Mouse (Mus musculus) heart, embryonic 14.5 days (tissue): ENCODE measurements at regions not wholly inside any gene's neighbourhood (a gene's known extent, or its start where the extent isn't known, plus 50 kb on each side); places are given as distances from the start of the nearest gene placed in this dataset.

Experiments
- ATAC-seq: fragments of 200-750 bp; cut with Nextera tagmentation; 2 replicates; pipeline ENCODE4 v1.8.0; 2017; ENCODE audit warnings: low read depth, moderate TSS enrichment; ENCODE audit not compliant: insufficient number of reproducible peaks, insufficient read depth, low FRiP score
- H3K27ac ChIP-seq, 2 experiments: fragments of 200-500 bp in 1 of 2; fragments of 300-500 bp in 1 of 2; sonication (generic) in 1 of 2; replicated peaks in 1 of 2; 2 replicates each; pipeline ENCODE4 v1.5.1; 2012 to 2014; ENCODE audit warnings: low read depth in 2 of 2, low read length in 2 of 2, control low read depth in 1 of 2, mild to moderate bottlenecking in 1 of 2, mixed read lengths in 1 of 2; ENCODE audit not compliant: control insufficient read depth in 1 of 2, insufficient read depth in 1 of 2
- H3K27me3 ChIP-seq: fragments of 300-500 bp; sonication (generic); 2 replicates; pipeline ENCODE4 v1.6.1; 2014; ENCODE audit warnings: mild to moderate bottlenecking, low read length, control low read depth; ENCODE audit not compliant: control insufficient read depth, insufficient read depth
- H3K36me3 ChIP-seq: fragments of 300-500 bp; sonication (generic); 2 replicates; pipeline ENCODE4 v1.6.1; 2014; ENCODE audit warnings: mild to moderate bottlenecking, control low read depth, low read length, mixed read lengths; ENCODE audit not compliant: control insufficient read depth, insufficient read depth
- H3K4me1 ChIP-seq, 2 experiments: fragments of 200-500 bp in 1 of 2; fragments of 300-500 bp in 1 of 2; sonication (generic) in 1 of 2; 2 replicates each; pipeline ENCODE4 v1.6.1; 2012 to 2014; ENCODE audit warnings: low read length in 2 of 2, control low read depth in 1 of 2, mixed read lengths in 1 of 2; ENCODE audit not compliant: control insufficient read depth in 2 of 2, insufficient read depth in 2 of 2
- H3K4me2 ChIP-seq: fragments of 300-500 bp; sonication (generic); 2 replicates; pipeline ENCODE4 v1.6.1; 2014; ENCODE audit warnings: mild to moderate bottlenecking, low read length
- H3K4me3 ChIP-seq, 2 experiments: fragments of 200-500 bp in 1 of 2; fragments of 300-500 bp in 1 of 2; sonication (generic) in 1 of 2; 2 replicates each; pipeline ENCODE4 v1.5.1; 2012 to 2014; ENCODE audit warnings: low read length in 2 of 2, mild to moderate bottlenecking in 2 of 2, control low read depth in 1 of 2, low read depth in 1 of 2, moderate library complexity in 1 of 2; ENCODE audit not compliant: control insufficient read depth in 1 of 2, insufficient read depth in 1 of 2
- H3K9ac ChIP-seq: fragments of 300-500 bp; sonication (generic); 2 replicates; pipeline ENCODE4 v1.6.1; 2014; ENCODE audit warnings: mild to moderate bottlenecking, low read length
- H3K9me3 ChIP-seq: fragments of 300-500 bp; sonication (generic); 2 replicates; pipeline ENCODE4 v1.6.1; 2016; ENCODE audit warnings: low read length, control low read depth; ENCODE audit not compliant: control insufficient read depth
- WGBS: fragments of 180-500 bp; shearing (Covaris S2); extraction: QIAGEN DNeasy Blood & Tissue Kit; methylation state at CpG from one replicate; pipeline ENCODE4 v1.1.7; 2014; 5-methylcytosine and 5-hydroxymethylcytosine counted together

DNA sequence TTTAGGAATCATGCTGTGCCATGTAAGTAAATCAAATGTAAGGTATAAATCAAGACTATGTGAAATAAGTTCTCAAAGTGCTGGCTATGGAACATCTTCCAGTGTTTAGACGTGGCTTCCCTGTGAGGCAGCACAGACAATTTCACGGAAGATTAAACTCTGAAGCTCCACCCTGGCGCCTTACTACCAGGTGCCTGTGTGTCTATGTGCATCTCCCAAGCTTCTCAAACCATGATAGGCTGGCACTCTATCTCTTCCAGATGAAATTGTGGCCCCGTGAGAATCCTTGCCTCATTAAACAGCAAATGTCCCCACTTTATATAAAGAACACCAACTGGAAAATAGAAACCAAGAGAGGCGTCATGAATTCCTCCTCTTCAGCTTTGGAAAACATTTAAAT lies 511.4 kb upstream of the Hsf2 start:
- H3K27me3 ChIP-seq: no peaks in the 10 kb centered on the region
- no peak for ATAC-seq
- H3K4me1 ChIP-seq: peaks cover 0 to 6% of the 10 kb centered on the region in 2 experiments; a peak in 3 of 4 replicates
- H3K4me2 ChIP-seq: no peak overlapping the region
- H3K27ac ChIP-seq: no peak overlapping the region
- H3K36me3 ChIP-seq: no peaks in the 10 kb centered on the region
- H3K9ac ChIP-seq: no peak overlapping the region
- no peak overlapping the region for H3K4me3 ChIP-seq
- WGBS: 84% methylated on average over 5 of the region's 5 CpGs
- no peaks in the 10 kb centered on the region for H3K9me3 ChIP-seq

DNA sequence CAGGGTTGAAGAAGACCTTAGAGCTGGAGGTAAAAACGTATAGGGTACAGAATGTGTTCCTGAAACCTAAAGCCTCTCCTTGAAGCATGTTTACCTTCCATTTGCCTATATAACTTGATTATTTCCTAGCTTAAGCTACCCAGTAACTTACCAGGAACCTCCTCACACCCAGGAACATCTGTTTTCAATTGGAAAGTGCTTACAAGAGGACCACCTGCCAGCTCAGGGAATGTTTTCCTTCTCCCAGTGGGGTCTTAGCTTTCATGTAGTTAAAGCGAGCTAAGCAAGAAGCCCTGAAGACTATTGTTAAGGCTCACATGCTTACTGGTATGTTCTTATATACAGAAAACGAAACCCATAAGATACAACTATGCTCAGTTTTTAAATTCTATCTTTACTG lies 506.6 kb upstream of the Hsf2 start:
- 60% methylated on average over 3 of the region's 3 CpGs for WGBS
- H3K27ac ChIP-seq: peak overlapping the region in 1 of 2 experiments; percentile 44; a peak in 2 of 4 replicates

DNA sequence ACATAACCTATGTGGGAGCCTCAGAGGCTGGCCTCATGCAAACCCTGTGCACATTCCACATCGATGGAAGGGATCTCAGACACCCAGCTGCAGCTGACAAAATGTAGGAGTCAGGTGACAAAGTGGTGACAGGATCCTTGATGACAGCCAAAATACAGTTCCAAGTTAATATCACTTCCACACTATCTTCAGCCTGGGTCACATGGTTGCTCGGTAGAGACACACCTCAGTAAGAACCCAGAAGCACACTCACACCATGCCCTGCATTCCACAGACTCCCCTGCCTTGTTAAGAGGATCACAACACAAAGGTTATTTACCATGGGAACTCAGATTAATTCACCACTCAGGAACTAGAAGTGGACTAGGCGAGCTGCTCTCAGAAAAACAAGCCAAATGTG lies 505.4 kb upstream of the Hsf2 start:
- no peak overlapping the region for H3K4me2 ChIP-seq
- peaks cover 0 to 34% of the 10 kb centered on the region in 2 experiments; a peak in 3 of 4 replicates for H3K4me1 ChIP-seq
- H3K9me3 ChIP-seq: no peaks in the 10 kb centered on the region
- H3K9ac ChIP-seq: no peak overlapping the region
- peak; percentile 99 for ATAC-seq
- no peaks in the 10 kb centered on the region for H3K27me3 ChIP-seq
- H3K4me3 ChIP-seq: no peak overlapping the region
- H3K27ac ChIP-seq: peak overlapping the region; percentile 63 to 80
- no peaks in the 10 kb centered on the region for H3K36me3 ChIP-seq
- WGBS: 17% methylated on average over 3 of the region's 3 CpGs

More for the DNA sequence above, 506.6 kb upstream of the Hsf2 start:
- H3K27me3 ChIP-seq: no peaks in the 10 kb centered on the region
- no peak for ATAC-seq
- no peak overlapping the region for H3K4me3 ChIP-seq
- no peak overlapping the region for H3K9ac ChIP-seq
- no peaks in the 10 kb centered on the region for H3K9me3 ChIP-seq
- H3K36me3 ChIP-seq: no peaks in the 10 kb centered on the region
- H3K4me2 ChIP-seq: no peak overlapping the region
- H3K4me1 ChIP-seq: peaks cover 0 to 34% of the 10 kb centered on the region in 2 experiments; a peak in 3 of 4 replicates

DNA sequence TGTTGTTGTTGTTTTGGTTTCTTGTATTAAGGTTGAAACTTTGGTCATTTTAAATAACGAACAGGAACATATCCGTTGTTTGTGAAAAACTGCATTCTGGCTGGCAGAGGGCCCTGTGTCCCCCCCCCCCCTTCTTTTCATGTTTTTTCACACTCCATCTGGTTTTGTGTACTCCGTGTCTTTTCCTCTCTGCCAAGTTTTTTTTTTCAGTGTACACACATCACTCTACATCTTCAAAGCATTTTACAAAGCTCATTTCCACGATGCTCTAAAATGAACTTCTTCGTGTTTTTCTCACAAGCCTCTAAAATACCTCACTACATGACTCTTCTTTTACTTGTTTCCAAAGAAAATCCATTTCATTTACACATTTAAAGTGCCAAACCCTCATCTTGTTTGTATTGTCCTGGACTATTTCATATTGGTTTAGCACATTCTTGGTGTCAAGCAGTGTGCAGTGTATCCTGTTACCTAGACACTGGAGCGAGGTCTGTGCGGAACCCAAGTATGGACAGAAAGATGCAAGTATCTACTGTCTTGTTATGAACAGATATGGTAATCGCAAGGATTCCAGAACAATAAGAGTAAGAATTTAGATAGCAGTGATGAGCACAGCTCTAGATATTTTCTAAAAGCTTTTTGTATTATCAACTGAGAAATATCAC lies 503.5 kb upstream of the Hsf2 start:
- no peak for ATAC-seq
- Histone ChIP-seq H3K4me3 (no peak overlapping the region), H3K27ac (no peak overlapping the region), H3K9ac (no peak overlapping the region), H3K36me3 (no peaks in the 10 kb centered on the region), H3K4me2 (no peak overlapping the region), H3K9me3 (no peaks in the 10 kb centered on the region), H3K4me1 (peaks cover 0 to 34% of the 10 kb centered on the region in 2 experiments; a peak in 3 of 4 replicates), H3K27me3 (no peaks in the 10 kb centered on the region)
- WGBS: 86% methylated on average over 8 of the region's 8 CpGs

GRCm38 (mm10) chr10:56994969-56995368 lies 491.2 kb upstream of the Hsf2 start:
- 88% methylated on average over 3 of the region's 3 CpGs for WGBS

DNA sequence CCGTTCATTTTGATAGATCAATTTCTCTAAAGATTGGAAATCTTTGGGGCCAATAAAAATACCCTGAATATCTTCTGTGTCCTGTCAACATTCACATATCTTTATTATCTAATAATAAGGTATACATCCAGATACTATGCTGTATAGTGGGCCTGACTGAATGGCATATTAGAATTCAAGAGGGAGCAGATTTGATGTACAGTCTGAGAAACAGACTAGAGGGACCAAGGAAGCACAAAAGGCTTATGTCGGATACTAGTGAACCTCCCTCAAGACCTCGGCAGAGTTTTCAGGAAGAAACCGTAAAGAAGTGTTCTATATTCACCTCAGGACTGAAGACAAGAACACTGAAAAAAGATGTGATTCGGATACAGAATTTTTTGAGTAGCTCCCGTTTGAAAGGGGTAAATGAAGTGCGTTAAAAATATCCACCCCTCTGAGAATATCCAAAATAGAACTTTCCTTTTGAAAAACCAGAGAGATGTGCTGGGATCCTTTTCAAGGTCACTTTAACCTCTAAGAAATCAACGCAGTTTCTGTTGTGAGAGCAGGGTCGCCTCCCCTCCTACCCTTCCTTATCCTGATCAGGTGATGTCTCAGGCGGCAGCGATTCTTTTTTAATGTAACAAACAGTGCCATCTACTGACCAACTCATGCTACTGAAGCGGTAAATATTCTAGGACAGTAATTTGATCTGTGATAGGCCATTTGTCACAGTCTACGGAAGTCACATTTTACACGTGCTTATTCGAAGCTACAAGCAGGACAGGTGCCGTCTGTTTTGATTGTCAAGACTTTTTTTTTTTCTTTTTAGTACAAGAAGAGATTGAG lies 485.1 kb upstream of the Hsf2 start:
- Histone ChIP-seq H3K4me2 (peak overlapping the region; percentile 48), H3K4me3 (no peak overlapping the region), H3K27me3 (no peaks in the 10 kb centered on the region), H3K9me3 (no peaks in the 10 kb centered on the region), H3K9ac (no peak overlapping the region), H3K36me3 (no peaks in the 10 kb centered on the region), H3K27ac (no peak overlapping the region), H3K4me1 (0 out of 4 replicates have a peak, but pooled peaks cover 0 to 2% of the 10 kb centered on the region in 2 experiments)
- 25% methylated on average over 16 of the region's 16 CpGs for WGBS
- peak; percentile 31; the same call in 1 of the 2 replicates for ATAC-seq

More at GRCm38 (mm10) chr10:56994969-56995368, 491.2 kb upstream of the Hsf2 start:
- Histone ChIP-seq H3K27me3 (no peaks in the 10 kb centered on the region), H3K27ac (no peak overlapping the region), H3K9me3 (no peaks in the 10 kb centered on the region), H3K4me3 (no peak overlapping the region), H3K9ac (no peak overlapping the region), H3K36me3 (no peaks in the 10 kb centered on the region), H3K4me1 (no peaks in the 10 kb centered on the region), H3K4me2 (no peak overlapping the region)
- ATAC-seq: no peak

DNA sequence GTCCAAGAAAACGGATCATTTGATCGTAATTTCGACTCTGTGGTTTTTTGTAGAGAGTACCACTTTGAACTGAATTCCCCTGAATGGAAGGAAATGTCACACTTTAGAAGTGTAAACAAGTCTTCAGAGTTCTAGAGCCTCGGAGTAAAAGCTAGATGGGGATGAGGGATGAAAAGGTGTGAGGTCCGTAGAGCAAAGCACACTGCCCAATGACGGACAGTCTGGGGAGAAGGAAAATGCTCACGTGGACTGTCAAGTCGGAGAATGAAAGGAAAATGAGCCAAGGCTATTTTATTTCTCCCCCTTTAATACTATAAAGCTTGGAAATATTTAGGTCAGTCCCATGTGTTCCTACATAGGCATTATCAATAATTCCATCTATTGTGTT lies 484.5 kb upstream of the Hsf2 start:
- no peaks in the 10 kb centered on the region for H3K9me3 ChIP-seq
- no peak overlapping the region for H3K9ac ChIP-seq
- WGBS: 71% methylated on average over 8 of the region's 8 CpGs
- H3K4me1 ChIP-seq: 0 out of 4 replicates have a peak, but pooled peaks cover 0 to 2% of the 10 kb centered on the region in 2 experiments
- no peak overlapping the region; the same call in 1 of the 2 replicates for H3K4me2 ChIP-seq
- no peaks in the 10 kb centered on the region for H3K36me3 ChIP-seq
- ATAC-seq: no peak
- no peak overlapping the region for H3K27ac ChIP-seq
- H3K27me3 ChIP-seq: no peaks in the 10 kb centered on the region
- no peak overlapping the region for H3K4me3 ChIP-seq
